Mouse (Mus musculus) testis, adult 2 months (tissue): ENCODE measurements at regions not wholly inside any gene's neighbourhood (a gene's known extent, or its start where the extent isn't known, plus 50 kb on each side); places are given as distances from the start of the nearest gene placed in this dataset.

ENCODE experiments used
- CTCF ChIP-seq: fragments of 200-500 bp; IDR thresholded peaks from 2 replicates; pipeline ENCODE4 v1.5.1; 2012; ENCODE audit warnings: low read depth, mild to moderate bottlenecking, inconsistent platforms, low read length, moderate library complexity; ENCODE audit not compliant: control insufficient read depth, insufficient read depth, insufficient replicate concordance
- POLR2A ChIP-seq: fragments of 200-500 bp; IDR thresholded peaks from 2 replicates; pipeline ENCODE4 v1.6.1; 2012; ENCODE audit warnings: low read depth, mild to moderate bottlenecking, inconsistent platforms, low read length, moderate library complexity; ENCODE audit not compliant: control insufficient read depth

DNA sequence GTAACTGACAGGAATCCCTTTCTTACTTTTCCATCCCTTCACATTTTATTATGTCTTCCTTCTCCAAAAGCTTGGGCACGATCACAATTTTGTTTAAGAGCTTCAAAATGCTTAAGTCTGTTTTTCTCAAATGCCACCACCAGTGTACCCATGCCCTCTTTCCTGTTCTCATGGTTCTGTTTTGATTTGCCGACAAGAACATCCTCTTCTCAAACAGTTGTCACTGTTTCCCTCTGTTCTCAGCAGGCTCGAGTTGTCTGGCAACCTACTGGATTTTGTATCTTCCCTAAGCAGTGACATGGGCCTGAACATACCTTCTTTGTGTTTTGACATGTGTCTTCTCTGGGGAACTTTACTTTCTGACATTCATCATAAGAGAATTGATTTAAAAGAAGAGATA, 2124.1 kb upstream of the Lrrc6 start:
- TF ChIP-seq POLR2A = no peak
- TF ChIP-seq CTCF = no peak
